Mouse (Mus musculus): ENCODE data around the gene Fgd2. TPM values are rescaled to one million over a fixed set of nuclear protein-coding genes. Genes with fewer than 3 reads are reported as not detected.
"Not testable (repeated sequence)": the region's sequence is repeated elsewhere in the genome, so short reads cannot be mapped to it uniquely, and the experiment has no call there.

Fgd2 gene
- total RNA-seq, 2 experiments from 2014 or later: 0.68 to 1.6 TPM

DNA sequence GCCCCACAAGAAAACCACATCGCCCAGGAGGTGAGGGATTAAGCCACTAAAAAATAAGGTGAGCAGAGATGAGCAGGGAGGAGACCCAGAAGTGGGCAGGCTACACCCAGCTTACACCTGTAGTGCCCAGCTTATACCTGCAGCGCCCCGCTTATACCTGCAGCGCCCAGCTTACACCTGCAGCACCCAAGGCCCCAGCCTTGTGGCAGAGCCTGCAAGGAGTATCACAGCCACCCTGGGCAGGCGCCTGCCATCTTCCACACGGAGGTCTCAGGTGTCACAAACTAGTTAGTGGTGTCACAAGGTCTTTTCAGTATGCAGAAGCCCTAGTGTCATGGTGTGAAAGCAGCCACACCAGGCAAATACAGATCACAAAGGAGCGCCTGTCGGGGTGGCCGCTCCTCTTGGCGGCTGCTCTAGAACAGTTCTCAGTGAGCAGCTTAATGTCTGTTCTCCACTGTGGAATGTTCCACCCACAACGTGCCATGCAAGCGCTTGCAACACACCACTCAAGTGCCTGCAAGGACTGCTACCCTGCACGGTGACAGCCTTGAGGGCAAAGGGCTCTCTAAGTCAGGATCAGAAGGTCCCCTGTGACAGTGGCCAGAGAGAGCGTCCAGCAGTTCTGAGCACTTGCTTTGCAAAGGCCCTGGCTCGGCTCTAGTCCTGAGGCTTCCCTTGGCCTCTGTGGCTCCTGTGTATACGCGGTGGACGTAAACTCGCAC is 24.3 kb upstream of the Fgd2 start:
- DNase-seq (ENCODE audit: low spot score): no peak

DNA sequence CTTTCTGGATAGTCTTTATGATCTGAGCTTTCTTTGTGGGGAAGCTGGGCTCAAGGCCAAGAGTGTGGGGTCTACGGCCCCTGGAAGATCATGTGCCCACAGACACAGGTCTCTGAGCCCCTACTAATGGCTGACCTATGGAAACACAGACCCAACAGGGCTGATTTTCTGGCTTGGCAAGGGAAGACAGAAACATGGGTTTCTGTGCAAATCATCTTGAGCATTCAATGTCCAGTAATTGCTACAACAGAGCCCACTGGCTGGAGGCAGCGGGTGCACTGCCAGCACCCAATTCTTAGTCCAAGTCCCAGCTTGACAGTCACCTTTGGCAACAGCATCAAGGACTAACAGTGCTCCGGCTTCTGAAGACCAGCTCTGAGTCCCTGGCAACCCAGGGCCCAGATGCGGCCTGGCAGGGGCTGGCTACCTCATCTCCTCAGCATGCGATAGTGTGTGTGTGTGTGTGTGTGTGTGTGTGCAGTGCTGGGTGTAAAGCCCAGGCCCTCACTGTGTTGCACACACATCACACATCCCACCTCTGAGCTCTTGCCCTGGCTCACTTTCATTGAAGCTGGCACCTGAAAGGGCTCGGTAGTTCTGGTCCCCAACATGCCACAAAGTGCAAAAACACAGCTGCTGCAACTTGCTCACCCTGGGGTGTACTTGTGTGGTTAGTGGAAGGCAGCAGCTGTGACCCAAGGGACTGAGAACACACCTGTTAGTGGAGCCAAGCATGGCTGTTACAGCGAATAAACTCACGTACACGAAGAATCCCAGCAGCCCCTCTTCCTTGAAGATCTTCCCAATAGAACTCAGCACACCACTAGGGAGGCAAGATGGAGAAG is 22.5 kb upstream of the Fgd2 start:
- no peak for DNase-seq (ENCODE audit: low spot score)

DNA sequence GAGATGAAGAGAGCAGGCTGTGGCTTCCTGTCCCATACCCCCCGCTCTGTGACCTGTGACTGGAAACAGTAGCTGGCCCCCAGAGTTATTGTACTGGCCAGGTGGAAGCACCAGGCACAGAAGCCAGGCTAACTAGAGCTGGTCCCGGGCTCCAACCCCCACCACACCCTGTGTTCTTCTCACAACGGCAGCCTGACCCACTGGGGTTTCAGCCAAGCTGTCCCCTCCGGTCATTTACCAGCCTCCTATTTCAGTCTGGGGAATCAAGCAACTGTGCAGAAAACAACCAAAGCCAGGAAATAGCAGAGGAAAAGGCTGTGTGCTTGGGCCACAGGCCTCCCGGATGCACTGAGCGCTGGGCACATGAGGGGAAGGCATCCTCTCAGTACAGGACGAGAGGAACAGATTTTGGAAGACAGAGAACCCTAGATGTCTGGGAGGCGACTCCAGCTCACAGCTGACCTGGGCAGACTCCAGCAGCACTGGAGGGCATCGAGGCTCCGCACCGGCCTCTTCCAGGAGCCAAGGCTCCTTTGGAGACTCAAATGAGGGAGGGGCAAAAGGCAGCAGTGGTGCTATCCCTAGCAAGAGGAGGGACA is 21.4 kb upstream of the Fgd2 start:
- no peak for DNase-seq (ENCODE audit: low spot score)

DNA sequence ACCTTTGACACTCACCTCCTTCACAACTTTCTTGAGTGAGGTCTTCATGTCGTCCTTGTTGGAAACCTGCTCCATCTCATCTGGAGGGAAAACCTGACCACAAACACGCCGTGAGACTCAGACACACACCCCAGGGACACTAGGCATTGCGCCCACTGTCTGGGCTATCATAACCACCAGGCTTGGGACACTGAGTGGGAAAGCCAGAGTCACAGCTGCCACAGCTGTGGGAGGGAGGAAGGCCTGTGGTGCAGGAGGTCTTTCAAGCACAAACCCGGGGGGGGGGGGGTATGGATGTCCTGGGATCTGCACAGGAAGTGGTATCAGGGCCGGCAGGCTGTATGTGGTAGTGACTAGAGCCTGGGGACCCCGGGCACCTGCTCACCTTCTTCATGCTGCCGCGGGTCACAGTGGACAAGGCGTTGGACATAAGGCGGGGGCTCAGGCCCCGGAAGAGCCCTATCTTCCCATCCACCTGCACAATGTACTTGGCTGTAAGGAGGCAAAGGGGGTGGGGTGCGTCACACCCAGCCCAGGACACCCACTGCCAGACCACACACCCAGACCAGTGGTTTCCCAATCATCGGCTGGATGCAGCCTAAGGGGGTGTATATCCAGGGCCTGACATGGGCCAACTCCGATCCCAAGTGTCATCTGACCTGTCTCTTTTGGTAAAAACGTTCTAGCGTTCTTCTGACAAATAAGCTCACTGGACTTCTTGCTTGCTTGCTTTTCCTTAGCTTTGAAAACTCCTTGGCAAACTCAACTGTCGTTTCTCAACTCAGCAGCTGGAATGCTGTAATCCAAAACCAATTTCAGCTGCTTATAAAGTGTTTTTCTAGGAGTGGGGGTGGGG is 20.1 kb upstream of the Fgd2 start:
- peak; percentile 55 for DNase-seq (ENCODE audit: low spot score)

DNA sequence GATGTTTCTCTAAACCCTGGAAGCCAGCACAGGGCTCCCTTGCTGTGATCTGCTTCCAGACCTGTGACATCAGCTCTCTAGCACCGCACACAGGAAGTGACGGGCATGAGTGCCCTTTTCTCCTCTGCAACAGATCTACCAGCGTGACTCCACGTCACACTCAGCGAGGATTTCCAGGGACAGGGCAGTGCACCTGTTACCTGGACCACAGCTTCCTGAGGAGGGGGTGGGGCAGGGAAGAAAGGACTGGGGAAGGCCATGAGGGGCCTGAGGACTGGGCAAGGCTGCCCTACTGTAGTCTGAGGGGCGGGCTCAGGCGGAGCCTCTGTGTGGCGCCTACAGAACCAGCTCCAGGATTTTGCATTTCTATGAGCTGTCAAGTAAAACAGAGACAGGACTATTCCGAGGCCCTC is 19.1 kb upstream of the Fgd2 start:
- DNase-seq (ENCODE audit: low spot score): peak; percentile 73

DNA sequence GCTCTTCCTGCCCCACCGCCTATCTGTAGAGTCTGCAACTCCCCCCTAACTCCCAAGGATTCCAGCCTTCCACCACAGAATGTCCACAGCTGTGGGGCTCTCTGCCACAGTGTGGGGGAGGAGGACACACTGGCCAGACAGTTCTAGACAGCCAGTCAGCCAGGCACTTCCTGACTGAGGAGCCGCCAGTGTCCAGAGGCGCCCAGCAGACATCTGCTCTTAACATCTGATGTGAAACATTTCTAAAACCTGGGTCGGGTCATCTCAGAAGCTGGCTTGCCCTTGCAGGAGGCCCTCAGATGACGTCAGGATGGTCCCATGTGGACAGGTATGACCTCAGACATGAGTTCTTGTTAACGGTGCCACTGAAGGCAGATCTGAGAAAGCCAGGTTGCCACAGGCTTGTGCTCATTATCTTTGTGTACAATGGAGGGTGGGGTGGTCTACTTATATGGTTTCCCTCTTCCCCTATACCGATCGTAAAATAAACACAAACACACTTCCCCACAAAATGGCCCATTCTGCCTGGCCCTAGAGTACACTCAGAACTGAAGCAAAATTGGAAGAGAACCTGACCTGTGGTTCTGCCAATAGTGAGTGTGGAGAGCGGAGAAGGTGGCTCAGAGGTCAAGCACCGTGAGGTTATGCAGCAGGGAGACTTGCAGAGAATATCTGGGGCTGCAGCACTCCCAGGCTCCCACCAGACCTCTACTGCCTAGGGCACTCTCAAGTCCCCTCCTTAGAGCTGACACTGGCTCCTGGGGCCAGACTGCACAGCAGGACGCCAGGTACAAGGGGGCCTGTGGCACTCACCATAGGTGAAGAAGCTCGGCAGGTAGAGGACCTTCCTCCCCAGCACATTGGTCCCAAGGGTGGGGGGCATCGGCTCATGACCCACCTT is 18.5 kb upstream of the Fgd2 start:
- DNase-seq (ENCODE audit: low spot score): peak; percentile 71

DNA sequence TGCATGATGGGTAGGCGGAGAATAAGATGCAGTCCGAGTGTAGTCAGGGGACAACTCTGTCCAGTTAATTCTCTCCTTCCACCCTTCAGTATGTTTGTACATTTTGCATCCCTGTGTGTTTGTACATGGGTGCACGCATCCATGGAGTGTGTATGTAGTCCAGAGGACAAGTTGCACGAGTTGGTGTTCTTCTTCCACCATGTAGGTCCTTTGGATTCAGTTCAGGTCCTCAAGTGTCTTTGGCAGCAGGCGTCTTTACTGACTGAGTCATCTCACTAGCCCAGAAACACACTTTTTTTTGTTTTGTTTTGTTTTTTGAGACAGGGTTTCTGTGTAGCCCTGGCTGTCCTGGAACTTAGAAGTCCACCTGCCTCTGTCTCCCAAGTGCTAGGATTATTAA is 17.5 kb upstream of the Fgd2 start:
- no peak for DNase-seq (ENCODE audit: low spot score)

DNA sequence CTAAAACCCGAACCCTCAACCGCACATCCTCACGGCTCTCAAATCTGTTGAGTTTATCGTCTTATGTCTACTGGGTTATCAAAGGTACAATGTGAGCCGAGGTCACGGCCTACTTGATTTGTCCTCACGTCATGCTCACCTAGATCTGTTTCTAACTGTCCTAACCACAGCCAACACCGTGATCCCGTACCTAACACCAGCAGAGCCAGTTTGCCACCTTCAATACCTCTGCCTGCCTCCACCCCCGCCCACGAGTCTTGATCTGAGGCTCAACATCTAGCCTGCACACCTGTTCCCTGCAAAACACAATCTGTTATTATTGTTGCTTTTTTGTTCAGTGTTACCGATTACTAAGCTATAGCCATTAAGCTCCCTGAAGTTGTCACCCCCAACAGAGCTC is 15.4 kb upstream of the Fgd2 start:
- DNase-seq (ENCODE audit: low spot score): no peak

DNA sequence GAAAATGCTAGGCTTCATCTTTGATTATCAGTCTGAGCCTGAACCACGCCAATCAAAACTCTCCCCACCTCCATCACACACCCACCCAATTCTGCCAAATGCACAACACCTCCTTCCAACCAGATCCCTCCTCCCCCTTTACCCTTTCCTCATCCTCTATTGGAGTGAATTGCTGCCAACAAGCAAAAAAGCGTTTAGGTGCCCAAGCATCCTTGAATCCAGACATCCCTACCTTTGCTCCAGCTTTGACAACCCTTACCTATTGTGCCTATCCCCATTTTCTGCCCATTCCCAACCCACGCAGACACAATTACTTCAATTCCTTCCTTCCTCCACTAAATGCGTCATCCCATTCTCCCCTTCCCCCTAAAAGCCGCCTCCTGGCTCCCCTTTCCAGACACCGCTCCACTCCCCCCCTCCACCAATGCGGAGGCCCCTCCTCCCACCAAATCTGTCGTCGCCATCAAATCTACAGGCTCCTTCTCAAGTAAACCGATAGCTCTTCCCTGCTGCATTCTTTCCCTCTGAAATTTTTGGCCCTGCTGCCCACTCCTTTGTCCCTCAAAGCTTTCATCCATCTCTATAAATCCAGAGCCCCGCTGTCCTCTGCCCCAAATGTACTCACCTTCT is 14.1 kb upstream of the Fgd2 start:
- no peak for DNase-seq (ENCODE audit: low spot score)

DNA sequence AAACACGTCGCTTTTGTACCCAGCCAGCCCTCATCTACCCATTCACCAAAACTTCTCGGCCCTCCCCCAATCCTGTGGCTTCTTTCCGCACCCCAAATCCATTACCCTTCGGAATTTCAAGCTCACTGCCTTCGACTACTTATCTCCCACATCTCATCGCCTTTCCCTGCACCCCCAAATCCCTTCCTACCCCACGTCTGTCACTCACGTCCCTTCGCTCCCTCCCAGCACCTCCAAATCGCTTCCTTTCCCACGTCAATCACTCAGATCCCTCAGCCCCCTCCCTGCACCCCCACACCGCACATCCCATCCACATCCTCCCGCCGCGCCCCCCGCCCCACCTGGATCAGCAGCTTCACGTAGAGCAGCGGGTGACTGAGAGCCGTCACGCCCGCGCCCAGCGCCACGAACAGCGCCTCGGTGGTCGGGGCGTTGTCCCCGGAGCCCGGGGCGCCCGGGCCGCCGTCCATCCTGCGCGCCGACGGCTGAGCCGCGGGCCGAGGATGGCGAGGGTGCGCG is 13.5 kb upstream of the Fgd2 start:
- no peak for DNase-seq (ENCODE audit: low spot score)

DNA sequence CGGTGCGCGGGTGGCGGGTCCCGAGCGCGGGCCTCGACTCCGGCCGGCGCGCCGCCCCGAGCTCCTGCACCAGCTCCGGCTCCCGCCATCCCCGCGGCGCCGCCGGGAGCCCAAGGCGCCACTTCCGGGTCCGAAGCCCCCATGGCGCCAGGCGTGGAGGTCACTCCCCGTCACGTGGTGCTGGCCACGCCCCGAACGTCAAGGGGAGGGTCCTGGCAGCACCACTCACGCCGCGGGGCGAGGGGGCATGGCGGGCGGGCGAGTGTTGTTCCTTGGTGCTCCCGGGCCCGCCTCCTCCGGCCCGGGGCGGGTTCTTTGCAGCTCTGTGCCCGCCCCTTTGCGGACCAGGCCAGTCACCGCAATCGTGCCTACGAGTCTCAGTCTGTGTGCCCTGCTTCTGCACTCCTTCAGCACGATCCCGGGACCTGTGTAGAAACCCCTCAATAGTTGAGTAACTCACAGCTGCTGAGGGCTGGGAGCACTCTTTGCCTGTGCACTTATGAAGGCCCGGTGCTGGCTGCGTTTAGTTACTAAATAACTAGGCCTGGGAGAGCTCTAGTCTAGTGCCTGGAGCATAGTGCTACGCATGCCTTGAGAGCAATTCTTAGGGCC is 13.0 kb upstream of the Fgd2 start, which contains the start of gene Mtch1:
TSS of gene Mtch1 (minus strand) at position 290 of the 612 bp plus-strand sequence.
- DNase-seq (ENCODE audit: low spot score): peak; percentile 99

DNA sequence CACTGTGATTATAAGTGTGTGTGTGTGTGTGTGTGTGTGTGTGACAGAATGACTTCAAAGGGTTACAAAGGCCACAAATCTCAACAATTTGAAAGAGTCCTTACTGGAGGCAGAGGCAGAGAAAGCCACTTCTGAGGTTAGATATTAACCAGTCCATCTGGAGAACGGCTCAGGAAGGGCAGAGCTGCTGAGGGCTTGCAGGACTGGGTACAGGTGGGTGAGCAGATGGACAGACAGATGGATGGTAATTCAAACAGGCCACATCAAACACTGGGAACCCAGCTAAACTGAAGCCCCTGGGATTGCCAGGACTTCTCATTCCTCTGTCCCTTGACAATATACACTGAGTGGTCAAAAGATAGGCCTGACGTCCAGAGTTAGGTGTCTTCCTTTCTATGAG is 11.7 kb upstream of the Fgd2 start:
- no peak for DNase-seq (ENCODE audit: low spot score)

DNA sequence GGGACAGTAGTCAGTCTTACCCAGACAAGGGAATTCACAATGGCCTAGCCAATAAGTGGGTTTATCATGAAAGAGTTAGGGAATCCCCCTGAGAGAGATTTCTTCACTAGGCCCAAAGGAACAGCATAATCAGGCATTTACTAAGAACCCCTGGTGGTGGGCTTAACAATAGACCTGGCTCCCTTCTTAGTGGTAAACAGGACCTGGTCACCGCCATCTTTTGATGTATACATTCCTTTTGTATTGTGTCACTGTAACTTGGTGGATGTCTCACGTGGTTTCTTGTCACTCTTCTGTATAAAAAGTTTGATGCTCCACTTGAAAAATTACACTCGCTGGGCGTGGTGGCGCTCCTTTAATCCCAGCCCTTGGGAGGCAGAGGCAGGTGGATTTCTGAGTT is 9.7 kb upstream of the Fgd2 start:
- not testable (repeated sequence) for DNase-seq (ENCODE audit: low spot score)

DNA sequence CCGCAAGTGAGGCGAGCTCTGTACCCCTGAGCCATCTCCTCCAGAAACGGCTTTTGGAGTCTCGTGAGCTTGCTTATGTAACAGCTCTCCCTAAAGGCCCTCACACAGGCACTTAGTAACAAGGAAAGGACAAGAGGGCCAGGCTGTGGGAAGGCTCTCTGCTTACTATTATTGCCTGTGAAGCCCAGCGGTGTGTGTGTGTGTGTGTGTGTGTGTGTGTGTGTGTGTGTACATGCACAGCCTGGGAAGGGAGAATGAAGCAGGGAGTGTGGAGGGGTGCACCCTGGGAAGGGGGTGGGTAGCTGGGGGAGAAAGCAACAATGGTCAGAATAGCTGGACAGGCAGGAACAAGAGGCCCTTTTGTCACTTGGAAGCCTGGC is 5.3 kb upstream of the Fgd2 start:
- DNase-seq (ENCODE audit: low spot score): no peak

DNA sequence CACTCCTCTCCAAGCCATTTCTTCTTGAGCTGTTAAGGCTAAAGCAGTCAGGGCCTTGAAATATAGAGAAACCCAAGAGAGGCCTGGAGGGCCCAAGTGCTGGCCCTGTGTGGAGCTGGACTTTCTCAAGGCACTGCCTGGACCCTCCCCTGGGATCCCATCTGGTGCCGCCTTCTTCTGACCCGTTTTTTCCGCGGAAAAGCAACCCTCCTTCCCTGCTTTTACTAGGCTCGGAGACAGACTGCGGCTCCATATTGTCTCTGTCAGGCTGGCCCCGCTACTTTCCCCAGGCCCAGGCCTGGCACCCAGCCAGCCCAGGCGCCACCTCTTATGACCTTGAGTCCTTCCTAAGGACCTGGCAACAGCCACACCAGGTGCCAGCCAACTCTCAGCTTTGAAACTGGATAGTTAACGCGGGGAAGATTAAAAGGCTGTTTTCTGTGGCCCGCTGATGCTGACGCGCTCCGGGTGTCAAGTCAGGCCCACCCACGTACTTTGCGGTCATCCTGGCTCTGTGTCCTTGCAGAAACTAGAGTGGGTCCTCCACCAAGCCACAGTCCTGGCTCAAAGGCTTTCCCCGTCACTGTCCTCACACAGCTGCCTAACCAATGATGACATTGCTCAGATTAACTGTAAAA is 4.8 kb upstream of the Fgd2 start:
- peak; percentile 76 for DNase-seq (ENCODE audit: low spot score)

DNA sequence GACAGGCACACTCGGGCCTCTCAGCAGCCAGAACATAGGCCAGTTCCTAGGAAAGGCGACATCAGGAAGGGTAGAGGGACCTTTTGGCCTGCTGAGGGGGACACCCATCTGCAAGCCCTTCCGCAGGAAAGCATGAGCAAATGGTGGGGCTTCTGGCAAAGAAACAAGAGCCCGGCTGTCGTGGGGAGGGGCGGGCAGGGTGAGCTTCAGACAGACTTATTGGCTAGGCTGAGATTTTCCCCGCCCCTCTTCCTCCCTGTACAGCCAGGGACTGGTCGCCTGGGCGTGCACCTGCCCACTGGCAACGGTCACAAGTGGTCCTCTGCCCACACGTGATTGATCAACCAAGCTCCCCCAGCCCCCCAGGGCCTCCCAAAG is 4.2 kb upstream of the Fgd2 start:
- DNase-seq (ENCODE audit: low spot score): no peak

DNA sequence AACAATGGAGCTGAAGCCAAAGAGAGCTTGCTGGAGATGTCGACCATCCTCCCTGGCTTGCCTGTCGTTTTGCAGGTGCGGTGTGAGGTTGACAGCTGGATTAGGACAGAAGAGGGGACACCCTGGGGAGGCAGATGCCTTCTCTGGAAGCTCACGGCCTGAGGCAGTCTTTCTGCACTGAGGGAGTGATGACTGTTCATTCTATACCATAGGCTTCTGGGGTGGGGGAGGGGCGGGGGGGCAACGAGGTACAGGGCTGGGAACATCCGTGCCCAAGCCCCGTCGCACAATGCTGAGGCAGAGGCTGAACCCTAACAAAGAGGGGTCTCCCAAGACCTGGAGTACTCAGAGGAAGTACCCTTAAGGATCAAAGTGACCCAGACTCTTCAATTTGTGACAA is 3.8 kb upstream of the Fgd2 start:
- DNase-seq (ENCODE audit: low spot score): no peak

DNA sequence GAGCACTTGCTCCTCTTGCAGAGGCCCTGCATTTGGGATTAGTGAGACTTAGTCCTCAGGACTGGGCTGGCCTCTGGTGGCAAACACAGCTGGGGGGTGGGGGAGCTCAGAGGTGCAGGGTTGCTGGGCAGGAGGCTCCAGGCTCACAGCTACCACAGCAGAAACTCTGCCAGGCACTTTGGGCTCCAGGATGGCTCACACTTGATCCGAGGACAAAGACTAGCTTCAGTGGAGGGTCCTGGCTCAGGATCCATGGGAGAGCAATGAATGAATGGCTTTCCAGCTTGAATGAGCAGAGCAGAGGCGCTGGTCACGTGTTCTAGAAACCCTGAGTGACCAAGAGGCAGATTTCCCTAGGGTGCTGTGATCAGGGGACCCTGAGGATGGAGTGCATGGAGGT is 1.8 kb upstream of the Fgd2 start:
- no peak for DNase-seq (ENCODE audit: low spot score)

Measured in gastrocnemius, adult 18-20 months (tissue).